Mouse (Mus musculus) heart, adult 10 weeks (tissue): ENCODE results near the gene Sh3gl1. TPM values are rescaled to one million over a fixed set of nuclear protein-coding genes. Genes with fewer than 3 reads are reported as not detected.

Experiments used
- polyA plus RNA-seq: library from polyadenylated mRNA; stranded (reverse); fragments of 350-450 nt; fragmentation: Illumina TruSeq; extraction: RNeasy Lipid Tissue Mini Kit (QIAGEN cat#74804); gene quantifications from one replicate; pipeline ENCODE4 v1.2.3, GENCODE M21; 2014; ENCODE audit warnings: low read depth, low replicate concordance

Sh3gl1 gene
- polyA plus RNA-seq, result 17.7 TPM

DNA sequence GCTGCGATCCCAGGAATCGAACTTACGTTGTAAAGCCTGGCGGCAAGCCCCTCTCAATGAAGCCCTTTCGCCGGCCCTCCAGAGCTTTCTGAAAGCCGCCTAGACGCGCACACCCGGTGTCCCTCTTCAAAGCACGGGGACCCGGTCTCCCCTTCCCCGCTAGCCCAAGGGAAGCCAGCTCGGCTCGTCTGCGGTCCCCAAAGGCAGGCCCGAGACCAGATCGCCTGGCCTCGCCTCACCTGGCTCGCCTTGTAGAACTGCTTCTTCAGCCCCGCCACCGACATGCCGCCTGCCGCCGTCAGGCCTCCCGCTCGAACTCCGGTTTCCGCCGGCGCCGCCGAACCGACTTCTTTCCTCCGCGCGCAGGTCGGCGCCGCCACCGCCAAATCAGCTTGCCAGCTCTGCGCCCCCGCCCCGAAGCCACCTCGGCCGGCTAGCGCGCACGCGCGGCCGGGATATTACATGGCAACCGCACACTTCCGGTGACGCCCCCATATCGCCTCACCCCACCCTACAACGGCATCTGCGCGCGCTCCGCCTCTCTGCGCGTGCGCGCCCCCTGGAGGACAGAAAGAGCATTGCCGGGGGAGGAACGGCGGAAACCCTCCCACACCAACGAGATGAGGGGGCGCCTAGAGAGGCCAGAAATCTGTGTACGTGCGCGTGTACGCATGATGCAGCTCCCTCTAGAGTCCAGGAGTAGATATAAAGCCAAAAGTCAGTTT lies at the start of gene Sh3gl1:
Gene Sh3gl1 (minus strand): TSS at position 460 of the 725 bp plus-strand sequence.

DNA sequence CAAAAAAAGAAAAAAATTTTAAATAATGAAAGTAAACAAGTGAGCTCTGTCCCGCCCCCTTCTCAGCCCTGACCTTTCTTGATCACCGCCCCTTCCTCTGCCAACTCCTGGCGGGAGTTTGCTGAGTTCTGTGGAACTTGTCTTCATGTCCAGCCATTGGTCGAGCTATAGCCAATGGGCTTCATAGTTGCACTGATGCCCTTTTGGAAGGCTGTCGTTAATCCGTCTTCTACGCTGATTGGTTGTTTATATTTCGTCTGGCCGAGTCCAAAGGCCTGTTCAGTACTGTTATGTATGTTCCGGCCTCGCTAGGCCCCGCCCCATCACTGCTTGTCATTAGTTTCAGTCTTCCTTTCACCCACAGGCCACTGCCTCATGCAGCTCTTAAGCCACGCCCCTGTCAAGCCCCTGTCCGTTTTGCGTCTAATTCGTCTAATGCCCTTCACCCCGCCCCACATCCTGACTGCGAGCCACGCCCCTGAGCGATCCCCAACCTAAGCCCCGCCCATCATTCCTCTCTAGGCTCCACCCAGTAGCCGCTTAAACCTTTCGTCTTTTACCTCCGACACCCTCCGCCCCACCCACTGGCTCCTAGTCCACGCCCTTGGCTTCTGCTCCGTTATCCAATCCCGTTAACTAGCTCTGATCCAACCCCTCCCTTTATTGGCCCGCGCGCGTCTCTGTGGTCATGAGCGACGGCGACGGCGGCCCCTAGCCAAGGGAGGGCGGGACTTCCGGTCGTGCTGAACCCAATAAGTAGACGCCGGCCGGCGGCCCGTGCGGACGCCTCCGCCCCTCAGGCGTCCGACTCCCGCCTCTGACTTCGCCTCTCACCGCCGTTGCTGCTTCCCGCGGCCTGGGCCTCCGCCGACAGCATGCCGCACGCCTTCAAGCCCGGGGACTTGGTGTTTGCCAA lies 42.7 kb upstream of the Sh3gl1 start, which contains the start of gene Hdgfl2:
Gene Hdgfl2 (plus strand): TSS at position 755 of the 916 bp plus-strand sequence.

DNA sequence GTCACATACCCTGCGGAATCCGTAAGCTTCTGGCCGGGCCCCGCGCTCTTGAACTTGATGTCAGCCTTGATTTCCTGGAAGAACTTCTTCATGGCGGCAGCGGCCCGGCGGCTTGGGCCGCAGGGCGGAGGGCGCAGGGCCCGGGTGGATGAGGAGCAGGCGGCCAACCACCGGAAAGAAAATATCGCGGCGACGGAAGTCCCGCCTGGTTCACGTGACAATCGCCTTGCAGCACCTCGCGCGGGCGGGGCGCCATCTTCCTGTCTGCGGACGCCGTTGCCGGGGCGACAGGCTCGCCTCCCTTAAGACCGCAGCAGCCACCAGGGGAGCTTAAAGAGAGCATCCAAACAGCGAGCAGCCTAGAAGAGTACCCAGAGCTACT lies 38.4 kb upstream of the Sh3gl1 start, which contains the start of gene Ubxn6:
Gene Ubxn6 (minus strand): TSS at position 202 of the 382 bp plus-strand sequence.

GRCm38 (mm10) chr17:56040030-56040856 lies 3.8 kb upstream of the Sh3gl1 start, which contains the start of gene Chaf1a:
TSS of gene Chaf1a (plus strand) at chr17:56040439.

DNA sequence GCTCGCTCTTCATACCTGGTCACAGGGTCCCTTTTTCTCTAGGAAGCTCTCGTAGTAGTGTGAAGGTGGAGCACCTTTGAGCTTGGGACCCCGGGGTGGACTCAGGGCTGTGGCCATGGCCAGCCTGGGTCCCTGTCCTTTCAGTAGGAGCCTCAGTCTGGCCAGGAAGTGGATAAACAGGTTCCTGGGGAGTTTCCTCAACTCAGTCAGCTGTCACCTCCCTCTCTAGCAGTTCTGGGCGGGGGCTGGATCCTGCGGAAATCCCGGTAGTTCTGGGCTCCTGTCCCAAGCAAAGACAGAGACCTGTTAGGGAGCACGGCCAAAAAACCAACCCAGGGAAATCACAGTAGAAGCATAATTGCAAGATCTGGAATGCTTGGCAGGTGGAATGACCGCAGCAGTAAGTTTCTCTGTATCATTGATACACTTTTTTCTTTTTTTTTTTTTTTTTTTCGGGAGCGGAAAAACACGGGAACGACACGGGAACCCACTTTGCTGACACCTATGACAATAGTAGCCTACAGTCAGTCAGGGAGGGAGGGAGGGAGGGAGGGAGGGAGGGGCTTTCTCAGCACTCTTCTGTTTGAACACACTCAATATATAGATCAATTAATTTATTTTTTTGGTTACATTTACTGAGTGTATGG lies 30.9 kb downstream of the Sh3gl1 start, which contains the start of the genes Stap2 and Mpnd:
Gene Stap2 (minus strand): TSS at position 170 of the 647 bp plus-strand sequence.
Gene Mpnd (plus strand): TSS at position 297 of the 647 bp plus-strand sequence.

GRCm38 (mm10) chr17:55986030-55986961 lies 50.1 kb downstream of the Sh3gl1 start, which contains the start of gene Fsd1:
TSS of gene Fsd1 (plus strand) at chr17:55986509.

DNA sequence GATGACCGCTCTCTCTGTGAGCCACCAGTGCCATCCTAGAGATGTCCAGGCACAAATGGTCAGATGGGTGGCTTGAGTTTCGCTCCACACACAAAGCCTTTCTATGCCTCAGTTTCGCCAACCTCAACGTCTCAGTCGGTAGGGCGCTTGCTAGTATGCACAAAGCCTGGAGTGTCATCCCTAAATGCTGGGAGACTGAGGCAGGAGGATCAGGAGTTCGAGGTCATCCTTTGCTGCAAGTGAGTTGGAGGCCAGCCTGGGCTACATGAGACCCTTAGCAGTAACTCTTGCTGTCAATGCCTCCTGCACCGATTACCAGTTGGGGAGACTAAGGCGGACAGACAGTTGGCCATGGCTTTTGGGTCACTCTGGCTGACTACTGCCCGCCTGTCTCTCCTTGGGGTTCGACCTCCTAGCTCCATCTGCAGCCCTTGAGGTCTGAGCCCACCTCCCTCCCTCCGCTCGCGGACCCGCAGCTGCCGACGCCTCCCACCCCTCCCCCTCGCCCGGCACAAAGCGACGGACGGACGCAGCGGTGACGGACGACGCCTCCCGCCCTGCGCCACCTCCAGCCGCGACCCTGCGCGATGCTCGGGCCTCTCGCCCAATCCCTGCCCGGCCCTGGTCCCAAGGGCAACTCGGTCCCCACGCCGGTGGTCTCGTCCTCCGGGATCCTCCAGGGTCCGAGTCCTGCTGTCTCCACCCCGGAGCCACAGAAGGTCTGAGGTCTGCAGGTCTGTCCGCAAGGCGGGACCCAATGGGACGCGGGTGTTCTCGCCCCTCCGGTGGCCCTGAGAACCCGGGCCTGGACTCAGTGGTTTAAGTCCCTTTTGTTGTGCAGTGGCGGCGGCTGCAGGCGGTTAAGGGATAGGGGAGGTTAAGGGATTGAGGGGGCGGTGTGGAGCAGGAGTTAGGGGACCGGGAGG lies 66.2 kb downstream of the Sh3gl1 start, which contains the start of gene Shd:
Gene Shd (plus strand): TSS at position 502 of the 926 bp plus-strand sequence.

Other genes with a start within 250 kb of the Sh3gl1 start
- 4.1 TPM for gene Zfp119a, start 157.7 kb downstream of the Sh3gl1 start, polyA plus RNA-seq
- 5.3 TPM for gene Zfp959, start 144.5 kb downstream of the Sh3gl1 start, polyA plus RNA-seq
- gene Zfp119b, start 87.1 kb downstream of the Sh3gl1 start, polyA plus RNA-seq, result 3.5 TPM
- 0.68 TPM for gene Ebi3, start 84.0 kb downstream of the Sh3gl1 start, polyA plus RNA-seq
- 7.9 TPM for gene Yju2, start 77.5 kb downstream of the Sh3gl1 start, polyA plus RNA-seq
- 1.4 TPM for gene Shd, start 66.2 kb downstream of the Sh3gl1 start, polyA plus RNA-seq
- gene Fsd1, start 50.1 kb downstream of the Sh3gl1 start, polyA plus RNA-seq, result not detected
- 21.5 TPM for gene Stap2, start 31.1 kb downstream of the Sh3gl1 start, polyA plus RNA-seq
- 61.8 TPM for gene Mpnd, start 30.9 kb downstream of the Sh3gl1 start, polyA plus RNA-seq
- gene Chaf1a, start 3.8 kb upstream of the Sh3gl1 start, polyA plus RNA-seq, result 0.94 TPM
- gene Ubxn6, start 38.4 kb upstream of the Sh3gl1 start, polyA plus RNA-seq, result 62.5 TPM
- 54.3 TPM for gene Hdgfl2, start 43.0 kb upstream of the Sh3gl1 start, polyA plus RNA-seq
- gene Plin4, start 73.2 kb upstream of the Sh3gl1 start, polyA plus RNA-seq, result 155 TPM
- 129 TPM for gene Plin5, start 81.0 kb upstream of the Sh3gl1 start, polyA plus RNA-seq
- gene Lrg1, start 85.4 kb upstream of the Sh3gl1 start, polyA plus RNA-seq, result 41.9 TPM
- 5.3 TPM for gene Sema6b, start 103.7 kb upstream of the Sh3gl1 start, polyA plus RNA-seq
- gene Tnfaip8l1, start 125.8 kb upstream of the Sh3gl1 start, polyA plus RNA-seq, result 1.0 TPM
- 29.3 TPM for gene Mydgf, start 147.3 kb upstream of the Sh3gl1 start, polyA plus RNA-seq
- 33.3 TPM for gene Dpp9, start 182.3 kb upstream of the Sh3gl1 start, polyA plus RNA-seq
- gene Fem1a, start 220.2 kb upstream of the Sh3gl1 start, polyA plus RNA-seq, result 87.5 TPM
- gene Ticam1, start 240.2 kb upstream of the Sh3gl1 start, polyA plus RNA-seq, result 6.8 TPM